Mouse (Mus musculus) heart, embryonic 16.5 days (tissue): ENCODE data around the gene Lrrc45. TPM values are rescaled to one million over a fixed set of nuclear protein-coding genes. Genes with fewer than 3 reads are reported as not detected.

Experiments used
- ATAC-seq: fragments of 200-750 bp; cut with Nextera tagmentation; replicated peaks from 2 replicates; pipeline ENCODE4 v1.8.0; 2017; ENCODE audit warnings: moderate number of reproducible peaks; ENCODE audit not compliant: insufficient read depth, low FRiP score; ENCODE audit errors: extremely low read depth
- H3K27ac ChIP-seq: fragments of 300-500 bp; sonication (generic); 2 replicates; pipeline ENCODE4 v1.5.1; 2014; ENCODE audit warnings: mild to moderate bottlenecking, low read length, control low read depth, moderate library complexity
- H3K27me3 ChIP-seq: fragments of 300-500 bp; sonication (generic); 2 replicates; pipeline ENCODE4 v1.6.1; 2014; ENCODE audit warnings: low read length, mixed read lengths; ENCODE audit not compliant: control insufficient read depth, insufficient read depth
- H3K36me3 ChIP-seq: fragments of 300-500 bp; sonication (generic); 2 replicates; pipeline ENCODE4 v1.6.1; 2014; ENCODE audit not compliant: control insufficient read depth, insufficient read depth
- H3K4me1 ChIP-seq: fragments of 300-500 bp; sonication (generic); 2 replicates; pipeline ENCODE4 v1.6.1; 2014; ENCODE audit warnings: low read length, mixed read lengths; ENCODE audit not compliant: control insufficient read depth, insufficient read depth
- H3K4me2 ChIP-seq: fragments of 300-500 bp; sonication (generic); 2 replicates; pipeline ENCODE4 v1.6.1; 2014; ENCODE audit warnings: low read depth, mild to moderate bottlenecking, control low read depth, low read length
- H3K4me3 ChIP-seq: fragments of 300-500 bp; sonication (generic); 2 replicates; pipeline ENCODE4 v1.5.1; 2014; ENCODE audit warnings: mild to moderate bottlenecking, control low read depth, low read length
- H3K9ac ChIP-seq: fragments of 300-500 bp; sonication (generic); 2 replicates; pipeline ENCODE4 v1.6.1; 2014; ENCODE audit warnings: low read length, control low read depth
- H3K9me3 ChIP-seq: fragments of 300-500 bp; sonication (generic); replicated peaks from 2 replicates; pipeline ENCODE4 v1.6.1; 2016; ENCODE audit warnings: low read length; ENCODE audit not compliant: control insufficient read depth
- WGBS: fragments of 180-500 bp; shearing (Covaris S2); extraction: QIAGEN DNeasy Blood & Tissue Kit; methylation state at CpG from one replicate; pipeline ENCODE4 v1.1.7; 2014; 5-methylcytosine and 5-hydroxymethylcytosine counted together
- polyA plus RNA-seq: library from polyadenylated mRNA; unstranded; fragments of >200 nt; fragmentation: Nextera tagmentation; extraction: Ambion mirVana; gene quantifications from 2 replicates; pipeline ENCODE4 v1.2.1, GENCODE M21; 2015

The Lrrc45 gene
- polyA plus RNA-seq, 1 experiment from 2014 or later = 34.1 TPM

DNA sequence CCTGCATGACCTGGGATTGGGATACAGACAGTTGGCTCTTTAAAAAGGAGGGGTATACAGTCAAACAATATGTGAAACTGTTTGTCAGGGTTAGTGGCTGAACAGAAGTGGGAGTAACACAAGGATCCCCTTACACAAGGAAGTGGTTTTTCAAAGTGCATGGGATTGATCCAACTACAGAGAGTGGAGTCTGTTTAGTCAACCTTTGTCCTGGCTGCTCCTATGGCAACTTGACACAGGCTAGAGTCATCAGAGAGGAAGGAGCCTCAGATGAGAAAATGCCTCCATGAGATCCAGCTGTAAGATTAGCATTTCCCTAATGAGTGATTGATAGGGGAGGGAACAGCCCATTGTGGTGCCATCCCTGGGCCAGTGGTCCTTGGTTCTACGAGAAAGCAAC is 54.5 kb downstream of the Lrrc45 start:
- Histone ChIP-seq H3K36me3 (no peaks in the 10 kb centered on the region), H3K4me3 (no peak overlapping the region), H3K27ac (no peak overlapping the region), H3K4me2 (no peak overlapping the region), H3K27me3 (0 out of 2 replicates have a peak, but pooled peaks cover 5% of the 10 kb centered on the region), H3K9me3 (no peaks in the 10 kb centered on the region), H3K9ac (no peak overlapping the region), H3K4me1 (no peaks in the 10 kb centered on the region)
- 74% methylated on average over 1 of the region's 1 CpGs for WGBS
- no peak for ATAC-seq

Other genes with a start within 250 kb of the Lrrc45 start
- gene Arl16, start 246.3 kb upstream of the Lrrc45 start, polyA plus RNA-seq = 33.6 and 34.2 TPM in 2 replicates
- gene Mrpl12, start 229.3 kb upstream of the Lrrc45 start, polyA plus RNA-seq = 247 and 252 TPM in 2 replicates
- gene Slc25a10, start 222.1 kb upstream of the Lrrc45 start, polyA plus RNA-seq = 39.6 and 43.9 TPM in 2 replicates
- 1.4 and 2.7 TPM in 2 replicates for gene Gcgr, start 183.2 kb upstream of the Lrrc45 start, polyA plus RNA-seq
- gene Mcrip1, start 164.2 kb upstream of the Lrrc45 start, polyA plus RNA-seq = 134 and 139 TPM in 2 replicates
- 3.3 and 8.5 TPM in 2 replicates for gene Ppp1r27, start 162.8 kb upstream of the Lrrc45 start, polyA plus RNA-seq
- 435 and 437 TPM in 2 replicates for gene P4hb, start 140.7 kb upstream of the Lrrc45 start, polyA plus RNA-seq
- gene Arhgdia, start 132.3 kb upstream of the Lrrc45 start, polyA plus RNA-seq = 435 and 439 TPM in 2 replicates
- 223 and 229 TPM in 2 replicates for gene Alyref, start 115.6 kb upstream of the Lrrc45 start, polyA plus RNA-seq
- gene Anapc11, start 115.5 kb upstream of the Lrrc45 start, polyA plus RNA-seq = 179 and 193 TPM in 2 replicates
- 13.6 and 15.5 TPM in 2 replicates for gene Npb, start 105.4 kb upstream of the Lrrc45 start, polyA plus RNA-seq
- gene Pcyt2, start 96.0 kb upstream of the Lrrc45 start, polyA plus RNA-seq = 109 and 117 TPM in 2 replicates
- gene Sirt7, start 88.7 kb upstream of the Lrrc45 start, polyA plus RNA-seq = 21.1 and 28.1 TPM in 2 replicates
- gene Mafg, start 80.3 kb upstream of the Lrrc45 start, polyA plus RNA-seq = 14.7 and 19.1 TPM in 2 replicates
- gene Pycr1, start 70.2 kb upstream of the Lrrc45 start, polyA plus RNA-seq = 15.2 and 18.5 TPM in 2 replicates
- 17.0 and 19.5 TPM in 2 replicates for gene Myadml2, start 65.8 kb upstream of the Lrrc45 start, polyA plus RNA-seq
- 0.20 and 1.00 TPM in 2 replicates for gene Notum, start 52.8 kb upstream of the Lrrc45 start, polyA plus RNA-seq
- gene Aspscr1, start 41.0 kb upstream of the Lrrc45 start, polyA plus RNA-seq = 105 and 109 TPM in 2 replicates
- gene Cenpx, start 187 bp upstream of the Lrrc45 start, polyA plus RNA-seq = 107 and 112 TPM in 2 replicates
- 8.7 and 10.6 TPM in 2 replicates for gene Rac3, start 7.5 kb downstream of the Lrrc45 start, polyA plus RNA-seq
- gene Dcxr, start 13.4 kb downstream of the Lrrc45 start, polyA plus RNA-seq = 15.3 and 17.1 TPM in 2 replicates
- 54.8 and 59.4 TPM in 2 replicates for gene Cbr2, start 18.2 kb downstream of the Lrrc45 start, polyA plus RNA-seq
- gene Hmga1b, start 48.9 kb downstream of the Lrrc45 start, polyA plus RNA-seq = 1.3 and 6.9 TPM in 2 replicates
- 27.8 and 28.4 TPM in 2 replicates for gene Rfng, start 70.3 kb downstream of the Lrrc45 start, polyA plus RNA-seq
- 124 and 135 TPM in 2 replicates for gene Gps1, start 70.3 kb downstream of the Lrrc45 start, polyA plus RNA-seq
- 44.7 and 49.7 TPM in 2 replicates for gene Dus1l, start 82.5 kb downstream of the Lrrc45 start, polyA plus RNA-seq
- gene Fasn, start 110.6 kb downstream of the Lrrc45 start, polyA plus RNA-seq = 24.9 and 28.7 TPM in 2 replicates
- 4.0 and 4.5 TPM in 2 replicates for gene Ccdc57, start 218.9 kb downstream of the Lrrc45 start, polyA plus RNA-seq
- gene Slc16a3, start 234.6 kb downstream of the Lrrc45 start, polyA plus RNA-seq = 164 and 206 TPM in 2 replicates